Mouse (Mus musculus): Measurements from ENCODE around the gene Mapkapk2. TPM values are rescaled to one million over a fixed set of nuclear protein-coding genes. Genes with fewer than 3 reads are reported as not detected.

Gene Mapkapk2
- 6.5 TPM for polyA plus RNA-seq (2017; shearing (Covaris generic))

GRCm38 (mm10) chr1:131097700-131098094 lies at the start of gene Mapkapk2:
Gene Mapkapk2, minus strand, starts transcription at chr1:131097826.

GRCm38 (mm10) chr1:131138191-131139016 lies 40.8 kb upstream of the Mapkapk2 start, which contains the start of gene Dyrk3:
Gene Dyrk3, minus strand, starts transcription at chr1:131138340.

GRCm38 (mm10) chr1:131019492-131020098 lies 78.0 kb downstream of the Mapkapk2 start, which contains the start of gene Il10:
Gene Il10, plus strand, starts transcription at chr1:131019845.

Other genes with a start within 250 kb of the Mapkapk2 start
- gene Fcmr, start 232.2 kb downstream of the Mapkapk2 start, polyA plus RNA-seq (2017; shearing (Covaris generic)): 4.7 TPM
- gene Il24, start 210.4 kb downstream of the Mapkapk2 start, polyA plus RNA-seq (2017; shearing (Covaris generic)): not detected
- gene Il20, start 186.4 kb downstream of the Mapkapk2 start, polyA plus RNA-seq (2017; shearing (Covaris generic)): not detected
- gene Il19, start 157.7 kb downstream of the Mapkapk2 start, polyA plus RNA-seq (2017; shearing (Covaris generic)): not detected
- gene Il10, start 78.0 kb downstream of the Mapkapk2 start, polyA plus RNA-seq (2017; shearing (Covaris generic)): 6.0 TPM
- not detected for gene Dyrk3, start 40.5 kb upstream of the Mapkapk2 start, polyA plus RNA-seq (2017; shearing (Covaris generic))
- 74.6 TPM for gene Eif2d, start 55.4 kb upstream of the Mapkapk2 start, polyA plus RNA-seq (2017; shearing (Covaris generic))
- gene Rassf5, start 147.4 kb upstream of the Mapkapk2 start, polyA plus RNA-seq (2017; shearing (Covaris generic)): 464 TPM
- gene Ikbke, start 181.8 kb upstream of the Mapkapk2 start, polyA plus RNA-seq (2017; shearing (Covaris generic)): 204 TPM